Mouse (Mus musculus) CH12.LX (cell line): Measurements from ENCODE around the gene Phf21a.

Experiments used
- CTCF ChIP-seq, 2 experiments: IDR thresholded peaks in 1 of 2; conservative IDR thresholded peaks in 1 of 2; 2 replicates each; pipeline ENCODE4 v1.5.1; 2011 to 2012; ENCODE audit warnings: low read depth in 2 of 2, low read length in 2 of 2, improper control_type of control experiment in 1 of 2, inconsistent platforms in 1 of 2, mild to moderate bottlenecking in 1 of 2, moderate library complexity in 1 of 2
- POLR2AphosphoS2 ChIP-seq: IDR thresholded peaks from 2 replicates; pipeline ENCODE4 v1.6.1; 2011; ENCODE audit warnings: low read depth, low read length, improper control_type of control experiment

GRCm38 (mm10) chr2:92273101-92273801 lies 180.3 kb downstream of the Phf21a start:
- no peak for TF ChIP-seq POLR2AphosphoS2
- no peak for TF ChIP-seq CTCF (conservative IDR thresholded peaks at IDR 0.05 in 1 of 2, IDR thresholded peaks at IDR 0.05 in 1 of 2; ENCODE audit: low read depth in 2 of 2, low read length in 2 of 2)
